Mouse (Mus musculus): ENCODE measurements around the gene Actl10.

DNA sequence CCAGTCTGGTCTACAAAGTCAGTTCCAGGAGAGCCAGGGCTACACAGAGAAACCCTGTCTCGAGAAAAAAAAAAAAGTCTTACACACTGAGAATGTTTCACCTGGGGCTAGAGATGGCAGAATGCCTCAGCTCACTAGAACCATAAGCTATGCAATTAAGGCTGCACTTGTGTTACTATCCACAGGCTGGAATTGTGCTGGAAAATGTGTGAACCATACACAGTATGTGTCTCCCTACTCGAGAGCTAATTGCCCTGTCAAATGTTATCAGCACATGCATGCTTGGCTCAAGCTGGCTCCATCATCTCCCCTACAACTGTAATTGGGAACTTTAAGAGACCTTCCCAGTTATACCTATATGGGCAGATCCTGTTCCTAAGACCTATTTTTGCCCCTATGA lies 639 bp upstream of the Actl10 start:
- no peak for TF ChIP-seq CTCF (IDR thresholded peaks at IDR 0.05; ENCODE audit: borderline replicate concordance, extremely low read depth, insufficient read depth, insufficient read length)
- TF ChIP-seq POLR2A (IDR thresholded peaks at IDR 0.05; ENCODE audit: borderline replicate concordance, extremely low read depth, insufficient read depth, insufficient read length, poor library complexity, severe bottlenecking) = no peak
